Mouse (Mus musculus): ENCODE measurements at regions not wholly inside any gene's neighbourhood (a gene's known extent, or its start where the extent isn't known, plus 50 kb on each side); places are given as distances from the start of the nearest gene placed in this dataset.

DNA sequence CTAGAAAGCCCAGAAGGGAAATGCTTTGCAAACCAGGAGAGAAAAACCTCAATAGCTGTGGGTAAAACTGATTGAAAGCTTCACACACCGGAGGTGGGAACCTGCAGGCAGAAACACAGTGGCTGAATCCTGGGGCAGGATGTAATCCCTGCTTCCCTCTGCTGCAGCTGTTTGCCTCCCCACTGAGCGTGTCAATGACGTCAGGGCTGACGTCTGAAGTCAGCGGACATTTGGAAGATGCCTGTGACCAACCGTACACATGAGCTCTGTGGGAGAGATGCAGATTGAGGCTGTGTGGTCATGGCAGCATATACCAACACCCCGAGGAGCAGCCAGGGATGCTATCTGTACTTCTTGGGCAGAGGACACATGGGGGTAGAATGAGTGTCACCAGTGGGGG is 151.5 kb upstream of the Atp6ap2 start:
- H3K36me3 ChIP-seq (ENCODE audit: control insufficient read depth, insufficient read depth, low read length), result no peaks in the 10 kb centered on the region
- H3K4me2 ChIP-seq (ENCODE audit: low read depth, low read length), result no peak overlapping the region
- 40% methylated on average over 7 of the region's 7 CpGs for WGBS
- H3K27ac ChIP-seq (ENCODE audit: low read length), result no peak overlapping the region
- H3K9me3 ChIP-seq (ENCODE audit: control insufficient read depth, low read length), result no peaks in the 10 kb centered on the region
- H3K4me1 ChIP-seq (replicated peaks; ENCODE audit: control insufficient read depth, insufficient read depth, low read length), result no peaks in the 10 kb centered on the region
- H3K27me3 ChIP-seq (ENCODE audit: control insufficient read depth, insufficient read depth, low read depth, low read length), result no peaks in the 10 kb centered on the region
- no peak overlapping the region for H3K4me3 ChIP-seq (ENCODE audit: low read length)
- no peak for ATAC-seq (ENCODE audit: low read depth)
- H3K9ac ChIP-seq (ENCODE audit: low read length), result no peak overlapping the region

GRCm38 (mm10) chrX:12439447-12439846 is 148.2 kb upstream of the Atp6ap2 start:
- no peak overlapping the region for H3K27ac ChIP-seq (ENCODE audit: low read length)

GRCm38 (mm10) chrX:12443794-12444193 is 143.8 kb upstream of the Atp6ap2 start:
- ATAC-seq (ENCODE audit: low read depth), result no peak
- WGBS, result 62% methylated on average over 5 of the region's 5 CpGs
- Histone ChIP-seq H3K36me3 (ENCODE audit: control insufficient read depth, insufficient read depth, low read length) (no peaks in the 10 kb centered on the region), H3K4me2 (ENCODE audit: low read depth, low read length) (no peak overlapping the region), H3K27me3 (ENCODE audit: control insufficient read depth, insufficient read depth, low read depth, low read length) (no peaks in the 10 kb centered on the region; the same call in 1 of the 2 replicates), H3K9ac (ENCODE audit: low read length) (no peak overlapping the region), H3K4me1 (replicated peaks; ENCODE audit: control insufficient read depth, insufficient read depth, low read length) (no peaks in the 10 kb centered on the region), H3K4me3 (ENCODE audit: low read length) (no peak overlapping the region), H3K27ac (ENCODE audit: low read length) (no peak overlapping the region), H3K9me3 (ENCODE audit: control insufficient read depth, low read length) (no peaks in the 10 kb centered on the region)

More at GRCm38 (mm10) chrX:12439447-12439846, 148.2 kb upstream of the Atp6ap2 start:
- Histone ChIP-seq H3K4me3 (ENCODE audit: low read length) (no peak overlapping the region), H3K27me3 (ENCODE audit: control insufficient read depth, insufficient read depth, low read depth, low read length) (no peaks in the 10 kb centered on the region; the same call in 1 of the 2 replicates), H3K4me1 (replicated peaks; ENCODE audit: control insufficient read depth, insufficient read depth, low read length) (no peaks in the 10 kb centered on the region), H3K36me3 (ENCODE audit: control insufficient read depth, insufficient read depth, low read length) (no peaks in the 10 kb centered on the region), H3K4me2 (ENCODE audit: low read depth, low read length) (no peak overlapping the region), H3K9ac (ENCODE audit: low read length) (no peak overlapping the region), H3K9me3 (ENCODE audit: control insufficient read depth, low read length) (no peaks in the 10 kb centered on the region)
- WGBS, result 45% methylated on average over 12 of the region's 12 CpGs
- no peak for ATAC-seq (ENCODE audit: low read depth)

GRCm38 (mm10) chrX:12445093-12445492 is 142.5 kb upstream of the Atp6ap2 start:
- ATAC-seq (ENCODE audit: low read depth), result no peak
- Histone ChIP-seq H3K27ac (ENCODE audit: low read length) (no peak overlapping the region), H3K27me3 (ENCODE audit: control insufficient read depth, insufficient read depth, low read depth, low read length) (no peaks in the 10 kb centered on the region; the same call in 1 of the 2 replicates), H3K4me1 (replicated peaks; ENCODE audit: control insufficient read depth, insufficient read depth, low read length) (no peaks in the 10 kb centered on the region), H3K4me3 (ENCODE audit: low read length) (no peak overlapping the region), H3K4me2 (ENCODE audit: low read depth, low read length) (no peak overlapping the region), H3K9ac (ENCODE audit: low read length) (no peak overlapping the region), H3K36me3 (ENCODE audit: control insufficient read depth, insufficient read depth, low read length) (no peaks in the 10 kb centered on the region), H3K9me3 (ENCODE audit: control insufficient read depth, low read length) (no peaks in the 10 kb centered on the region)
- 71% methylated on average over 2 of the region's 2 CpGs for WGBS

DNA sequence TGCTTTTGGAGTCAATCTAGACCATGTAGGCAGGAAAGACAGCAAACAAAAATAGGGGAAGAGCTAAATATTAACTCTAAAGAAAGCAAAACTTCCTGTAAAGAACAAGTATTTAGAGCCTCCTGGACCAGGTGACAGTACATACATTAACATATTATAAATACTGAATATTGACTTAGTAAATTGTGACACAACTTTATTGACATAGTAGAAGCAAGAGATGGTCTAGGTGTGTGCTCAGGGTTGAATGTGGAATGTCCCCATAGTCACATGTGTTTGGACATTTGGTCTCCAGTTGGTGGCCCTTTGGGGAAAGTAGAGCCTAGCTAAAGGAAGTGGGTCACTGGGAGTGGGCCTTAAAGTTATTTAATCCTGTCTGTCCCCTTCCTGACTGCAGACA is 139.6 kb upstream of the Atp6ap2 start:
- ATAC-seq (ENCODE audit: low read depth), result no peak
- H3K4me1 ChIP-seq (replicated peaks; ENCODE audit: control insufficient read depth, insufficient read depth, low read length), result no peaks in the 10 kb centered on the region
- H3K27me3 ChIP-seq (ENCODE audit: control insufficient read depth, insufficient read depth, low read depth, low read length), result no peaks in the 10 kb centered on the region; the same call in 1 of the 2 replicates
- no peaks in the 10 kb centered on the region for H3K9me3 ChIP-seq (ENCODE audit: control insufficient read depth, low read length)
- H3K9ac ChIP-seq (ENCODE audit: low read length), result no peak overlapping the region
- H3K36me3 ChIP-seq (ENCODE audit: control insufficient read depth, insufficient read depth, low read length), result no peaks in the 10 kb centered on the region
- H3K4me2 ChIP-seq (ENCODE audit: low read depth, low read length), result no peak overlapping the region
- no peak overlapping the region for H3K27ac ChIP-seq (ENCODE audit: low read length)
- H3K4me3 ChIP-seq (ENCODE audit: low read length), result no peak overlapping the region

GRCm38 (mm10) chrX:12449688-12450087 is 137.9 kb upstream of the Atp6ap2 start:
- 67% methylated on average over 3 of the region's 3 CpGs for WGBS
- Histone ChIP-seq H3K4me2 (ENCODE audit: low read depth, low read length) (no peak overlapping the region), H3K36me3 (ENCODE audit: control insufficient read depth, insufficient read depth, low read length) (no peaks in the 10 kb centered on the region)

DNA sequence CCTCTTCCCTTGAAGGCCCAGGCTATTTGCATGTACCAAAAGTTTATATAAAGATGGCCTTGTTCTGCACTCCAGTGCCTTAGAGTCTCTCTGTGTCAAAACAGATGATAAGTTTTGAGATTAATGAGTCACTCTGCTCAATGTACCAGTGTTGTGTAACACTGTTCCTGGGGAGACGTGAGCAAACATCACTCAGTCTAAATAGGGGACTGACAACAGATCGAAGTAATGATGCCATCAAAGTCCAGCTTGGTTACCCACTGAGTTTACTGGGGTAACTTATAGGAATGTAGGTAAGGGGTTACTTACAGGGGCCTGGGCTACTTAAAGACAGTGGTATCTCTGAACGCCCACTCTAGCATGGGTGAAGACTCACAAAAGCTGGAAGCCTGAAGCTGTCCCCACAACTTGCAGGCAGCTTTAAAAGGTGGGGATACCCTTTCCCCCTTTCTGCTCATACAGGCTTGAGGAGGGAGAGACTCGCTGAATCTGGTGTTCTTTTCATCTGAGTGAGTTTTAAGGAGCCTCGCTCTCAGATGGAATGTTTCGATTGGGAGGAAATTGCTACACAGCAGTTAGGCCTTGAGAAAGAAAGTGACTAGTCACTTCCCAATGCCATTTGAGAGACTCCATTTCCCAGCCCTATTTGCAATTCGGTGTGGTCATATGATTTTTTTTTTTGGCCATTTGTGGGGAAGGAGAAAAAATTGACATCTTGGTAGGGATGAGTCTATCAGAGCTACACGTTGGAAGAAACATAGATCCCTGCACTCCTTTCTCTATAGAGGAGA is 134.4 kb upstream of the Atp6ap2 start:
- H3K4me3 ChIP-seq (ENCODE audit: low read length), result no peak overlapping the region
- H3K9ac ChIP-seq (ENCODE audit: low read length), result no peak overlapping the region
- no peaks in the 10 kb centered on the region for H3K36me3 ChIP-seq (ENCODE audit: control insufficient read depth, insufficient read depth, low read length)
- H3K4me1 ChIP-seq (replicated peaks; ENCODE audit: control insufficient read depth, insufficient read depth, low read length), result no peaks in the 10 kb centered on the region
- H3K4me2 ChIP-seq (ENCODE audit: low read depth, low read length), result no peak overlapping the region
- WGBS, result 65% methylated on average over 8 of the region's 8 CpGs
- no peak for ATAC-seq (ENCODE audit: low read depth)
- H3K27me3 ChIP-seq (ENCODE audit: control insufficient read depth, insufficient read depth, low read depth, low read length), result no peaks in the 10 kb centered on the region
- H3K27ac ChIP-seq (ENCODE audit: low read length), result no peak overlapping the region
- H3K9me3 ChIP-seq (ENCODE audit: control insufficient read depth, low read length), result no peaks in the 10 kb centered on the region

More at GRCm38 (mm10) chrX:12449688-12450087, 137.9 kb upstream of the Atp6ap2 start:
- H3K9ac ChIP-seq (ENCODE audit: low read length), result no peak overlapping the region
- no peak overlapping the region for H3K4me3 ChIP-seq (ENCODE audit: low read length)
- no peaks in the 10 kb centered on the region; the same call in 1 of the 2 replicates for H3K27me3 ChIP-seq (ENCODE audit: control insufficient read depth, insufficient read depth, low read depth, low read length)
- no peaks in the 10 kb centered on the region for H3K9me3 ChIP-seq (ENCODE audit: control insufficient read depth, low read length)
- H3K4me1 ChIP-seq (replicated peaks; ENCODE audit: control insufficient read depth, insufficient read depth, low read length), result no peaks in the 10 kb centered on the region
- H3K27ac ChIP-seq (ENCODE audit: low read length), result no peak overlapping the region
- no peak for ATAC-seq (ENCODE audit: low read depth)

DNA sequence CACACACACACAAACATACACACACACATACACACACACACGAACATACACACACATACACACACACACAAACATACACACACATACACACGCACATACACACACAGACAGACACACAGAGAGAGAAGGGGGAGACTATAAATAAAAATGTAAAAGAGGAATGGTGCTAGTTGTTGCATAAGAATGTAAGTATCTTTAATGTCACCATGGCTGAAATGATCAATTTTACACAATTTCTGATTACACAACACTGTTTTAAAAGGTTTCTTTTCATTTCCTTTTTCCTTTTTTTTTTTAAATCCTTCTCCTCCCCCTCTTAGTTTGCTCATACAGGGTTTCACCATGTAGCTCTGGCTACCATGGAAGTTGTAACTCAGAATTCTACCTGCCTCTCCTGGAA is 125.9 kb upstream of the Atp6ap2 start:
- H3K27ac ChIP-seq (ENCODE audit: low read length), result no peak overlapping the region
- H3K9ac ChIP-seq (ENCODE audit: low read length), result no peak overlapping the region
- no peak overlapping the region for H3K4me2 ChIP-seq (ENCODE audit: low read depth, low read length)
- H3K9me3 ChIP-seq (ENCODE audit: control insufficient read depth, low read length), result no peaks in the 10 kb centered on the region
- no peaks in the 10 kb centered on the region for H3K27me3 ChIP-seq (ENCODE audit: control insufficient read depth, insufficient read depth, low read depth, low read length)
- no peak overlapping the region for H3K4me3 ChIP-seq (ENCODE audit: low read length)
- ATAC-seq (ENCODE audit: low read depth), result no peak
- no peaks in the 10 kb centered on the region for H3K36me3 ChIP-seq (ENCODE audit: control insufficient read depth, insufficient read depth, low read length)
- H3K4me1 ChIP-seq (replicated peaks; ENCODE audit: control insufficient read depth, insufficient read depth, low read length), result no peaks in the 10 kb centered on the region
- 86% methylated on average over 2 of the region's 2 CpGs for WGBS

GRCm38 (mm10) chrX:12462936-12463647 is 124.5 kb upstream of the Atp6ap2 start:
- Histone ChIP-seq H3K27ac (ENCODE audit: low read length) (no peak overlapping the region), H3K4me2 (ENCODE audit: low read depth, low read length) (no peak overlapping the region), H3K4me1 (replicated peaks; ENCODE audit: control insufficient read depth, insufficient read depth, low read length) (peaks cover 4% of the 10 kb centered on the region; the same call in 1 of the 2 replicates), H3K27me3 (ENCODE audit: control insufficient read depth, insufficient read depth, low read depth, low read length) (no peaks in the 10 kb centered on the region), H3K36me3 (ENCODE audit: control insufficient read depth, insufficient read depth, low read length) (no peaks in the 10 kb centered on the region), H3K4me3 (ENCODE audit: low read length) (no peak overlapping the region), H3K9me3 (ENCODE audit: control insufficient read depth, low read length) (no peaks in the 10 kb centered on the region), H3K9ac (ENCODE audit: low read length) (no peak overlapping the region)
- no peak for ATAC-seq (ENCODE audit: low read depth)
- WGBS, result 68% methylated on average over 11 of the region's 11 CpGs

Measured in lung, embryonic 16.5 days (tissue).